Mouse (Mus musculus) frontal cortex, adult (tissue): ENCODE results near the gene Wdr31.
A peak's percentile ranks its signal among the peaks of the same experiment; 100 is the strongest.

Source experiments
- ATAC-seq: cut with Nextera tagmentation; 2 replicates; pipeline ENCODE4 v1.9.2; 2017; ENCODE audit warnings: mild to moderate bottlenecking, moderate library complexity, mixed read lengths; ENCODE audit not compliant: low TSS enrichment

Gene Wdr31

GRCm38 (mm10) chr4:62440544-62440943 lies 30.2 kb downstream of the Wdr31 start:
- no peak for ATAC-seq

- ATAC-seq = no peak
Observed at GRCm38 (mm10) chr4:62439793-62440192, 30.9 kb downstream of the Wdr31 start.

- ATAC-seq = no peak
Observed at GRCm38 (mm10) chr4:62437871-62438270, 32.8 kb downstream of the Wdr31 start.

GRCm38 (mm10) chr4:62437256-62437778 lies 33.4 kb downstream of the Wdr31 start:
- ATAC-seq = no peak

- no peak for ATAC-seq
Observed at GRCm38 (mm10) chr4:62435081-62435480, 35.6 kb downstream of the Wdr31 start, which contains the start of gene Rnf183. Gene Rnf183 (minus strand): TSS chr4:62435252.

GRCm38 (mm10) chr4:62433939-62434870 lies 36.5 kb downstream of the Wdr31 start:
- ATAC-seq = no peak

GRCm38 (mm10) chr4:62431522-62431921 lies 39.2 kb downstream of the Wdr31 start:
- no peak for ATAC-seq

- ATAC-seq = no peak
Observed at GRCm38 (mm10) chr4:62430678-62431077, 40.0 kb downstream of the Wdr31 start.

- no peak for ATAC-seq
Observed at GRCm38 (mm10) chr4:62429616-62430015, 41.1 kb downstream of the Wdr31 start.

- no peak for ATAC-seq
Observed at GRCm38 (mm10) chr4:62427978-62428758, 42.5 kb downstream of the Wdr31 start.

- ATAC-seq = no peak
Observed at GRCm38 (mm10) chr4:62425891-62426290, 44.8 kb downstream of the Wdr31 start.

- ATAC-seq = no peak
Observed at GRCm38 (mm10) chr4:62419091-62419490, 51.6 kb downstream of the Wdr31 start.

GRCm38 (mm10) chr4:62418448-62418847 lies 52.2 kb downstream of the Wdr31 start:
- ATAC-seq = peak; percentile 27; the same call in 1 of the 2 replicates

GRCm38 (mm10) chr4:62411606-62412005 lies 59.1 kb downstream of the Wdr31 start:
- no peak for ATAC-seq

- ATAC-seq = no peak
Observed at GRCm38 (mm10) chr4:62410325-62410724, 60.4 kb downstream of the Wdr31 start.

- no peak for ATAC-seq
Observed at GRCm38 (mm10) chr4:62409615-62410014, 61.1 kb downstream of the Wdr31 start.

- peak; percentile 99 for ATAC-seq
Observed at GRCm38 (mm10) chr4:62408601-62409282, 62.0 kb downstream of the Wdr31 start, which contains the start of the genes Cdc26 and Prpf4. Gene Cdc26 (minus strand): TSS chr4:62408642. Gene Prpf4 (plus strand): TSS chr4:62408797.

GRCm38 (mm10) chr4:62407730-62408582 lies 62.7 kb downstream of the Wdr31 start:
- peak; percentile 56 for ATAC-seq

- no peak for ATAC-seq
Observed at GRCm38 (mm10) chr4:62406133-62406532, 64.6 kb downstream of the Wdr31 start.

- peak; percentile 95 for ATAC-seq
Observed at GRCm38 (mm10) chr4:62398956-62399355, 71.7 kb downstream of the Wdr31 start.
